Mouse (Mus musculus) C2C12 (cell line): ENCODE measurements around the gene Sirt2.

Experiments used
- CEBPB ChIP-seq: IDR thresholded peaks from one replicate; pipeline ENCODE4 v1.6.1; 2011; ENCODE audit warnings: low read depth, mild to moderate bottlenecking, control low read depth, moderate library complexity
- CTCF ChIP-seq: IDR thresholded peaks from one replicate; pipeline ENCODE4 v1.5.1; 2011; ENCODE audit not compliant: control insufficient read depth, insufficient read depth, insufficient read length
- FOSL1 ChIP-seq: IDR thresholded peaks from one replicate; pipeline ENCODE4 v1.8.0; 2011; ENCODE audit warnings: mild to moderate bottlenecking, low read length; ENCODE audit not compliant: poor library complexity, insufficient read depth, severe bottlenecking
- USF1 ChIP-seq: IDR thresholded peaks from one replicate; pipeline ENCODE4 v1.6.1; 2011; ENCODE audit warnings: low read depth, mild to moderate bottlenecking, control low read depth, moderate library complexity

DNA sequence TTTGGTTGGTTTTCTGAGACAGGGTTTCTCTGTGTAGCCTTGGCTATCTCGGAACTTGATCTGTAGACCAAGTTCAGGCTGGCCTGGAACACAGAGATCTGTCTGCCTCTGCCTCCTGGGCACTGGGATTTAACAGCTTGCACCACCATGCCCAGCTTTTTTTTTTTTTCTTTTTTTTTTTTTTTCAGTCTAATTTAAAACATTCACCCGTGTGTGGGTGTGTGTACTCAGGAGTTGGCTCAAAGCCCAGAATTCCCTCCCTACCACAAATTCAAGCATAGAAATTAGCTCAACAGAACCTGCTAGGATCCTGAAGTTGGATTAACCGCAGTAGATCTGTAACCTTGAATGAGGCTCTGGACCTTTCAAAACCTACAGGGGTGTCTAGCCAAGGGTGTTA, 60.8 kb downstream of the Sirt2 start:
- TF ChIP-seq USF1 (no peak), FOSL1 (no peak), CTCF (no peak), CEBPB (no peak)
